17 mouse cellular contexts compared by ENCODE assay signal in genomic region chrX:93088976-93089375, GRCm38 (mm10).
"Had no signal": no experiment of that assay in that cellular context is flagged by ENCODE, and none has a peak within 500 bp of the region (broad histone marks: within the 10 kb centered on the region; RNA-seq: fewer than 3 reads in every experiment).

No protein-coding gene starts in this region.

- DNase-seq: kidney, adult 11 months; kidney, postnatal 10 days; left cerebral cortex, postnatal 4 days; lung, postnatal 14 days; retina, postnatal 1 day; right cerebral cortex, postnatal 4 days; spleen, adult 18-20 months; thymus, adult 18-20 months; thymus, postnatal 14 days had no signal

- H3K4me3 ChIP-seq: limb, embryonic 13.5 days; lung, embryonic 15.5 days; megakaryocyte, embryonic 14.5 days; midbrain, embryonic 15.5 days; neural tube, embryonic 12.5 days had no signal

- H3K36me3 ChIP-seq: limb, embryonic 13.5 days; lung, embryonic 15.5 days; midbrain, embryonic 15.5 days; neural tube, embryonic 12.5 days had no signal

- H3K9me3 ChIP-seq: limb, embryonic 13.5 days; lung, embryonic 15.5 days; megakaryocyte, embryonic 14.5 days; midbrain, embryonic 15.5 days; neural tube, embryonic 12.5 days had no signal

- H3K4me1 ChIP-seq: limb, embryonic 13.5 days; lung, embryonic 15.5 days; megakaryocyte, embryonic 14.5 days; midbrain, embryonic 15.5 days; neural tube, embryonic 12.5 days had no signal

- H3K27ac ChIP-seq: limb, embryonic 13.5 days; liver, embryonic 14.5 days; lung, embryonic 15.5 days; macrophage; midbrain, embryonic 15.5 days; neural tube, embryonic 12.5 days had no signal

- H3K4me2 ChIP-seq: limb, embryonic 13.5 days; lung, embryonic 15.5 days; midbrain, embryonic 11.5 days; midbrain, embryonic 15.5 days; neural tube, embryonic 12.5 days had no signal

- H3K9ac ChIP-seq: limb, embryonic 13.5 days; liver, embryonic 14.5 days; lung, embryonic 15.5 days; midbrain, embryonic 15.5 days; neural tube, embryonic 12.5 days had no signal

- ATAC-seq: midbrain, embryonic 15.5 days had no signal

- H3K27me3 ChIP-seq: limb, embryonic 13.5 days; lung, embryonic 15.5 days; midbrain, embryonic 15.5 days; neural tube, embryonic 12.5 days had no signal
